Mouse (Mus musculus) C2C12 (cell line): ENCODE measurements at regions not wholly inside any gene's neighbourhood (a gene's known extent, or its start where the extent isn't known, plus 50 kb on each side); places are given as distances from the start of the nearest gene placed in this dataset.

Experiments
- CEBPB ChIP-seq: IDR thresholded peaks from one replicate; pipeline ENCODE4 v1.6.1; 2011; ENCODE audit warnings: low read depth, mild to moderate bottlenecking, control low read depth, moderate library complexity
- CTCF ChIP-seq: IDR thresholded peaks from one replicate; pipeline ENCODE4 v1.5.1; 2011; ENCODE audit not compliant: control insufficient read depth, insufficient read depth, insufficient read length
- FOSL1 ChIP-seq: IDR thresholded peaks from one replicate; pipeline ENCODE4 v1.8.0; 2011; ENCODE audit warnings: mild to moderate bottlenecking, low read length; ENCODE audit not compliant: poor library complexity, insufficient read depth, severe bottlenecking
- MAX ChIP-seq: IDR thresholded peaks from one replicate; pipeline ENCODE4 v1.6.1; 2011; ENCODE audit warnings: mild to moderate bottlenecking, control low read depth
- MYOG ChIP-seq: IDR thresholded peaks from one replicate; pipeline ENCODE4 v1.6.1; 2011; ENCODE audit not compliant: control insufficient read depth, insufficient read length; ENCODE audit errors: extremely low read depth

- TF ChIP-seq MYOG: no peak
- no peak for TF ChIP-seq CEBPB
- no peak for TF ChIP-seq FOSL1
- TF ChIP-seq CTCF: no peak
- no peak for TF ChIP-seq MAX
These were observed 113.0 kb upstream of the A530016L24Rik start for GRCm38 (mm10) chr12:112376236-112376635.
